Mouse (Mus musculus) gastrocnemius, postnatal 25 days (tissue): ENCODE measurements around the gene Shroom3. TPM values are rescaled to one million over a fixed set of nuclear protein-coding genes. Genes with fewer than 3 reads are reported as not detected.

Source experiments
- microRNA-seq, 2 experiments: library from miRNA; unstranded; fragments of <30 nt; microRNA quantifications; one replicate each; pipeline ENCODE4 v1.2.0; 2021; ENCODE audit warnings: borderline replicate concordance in 2 of 2
- total RNA-seq, 2 experiments: library from RNA; stranded (reverse); gene quantifications; 1 replicate in 1 of 2; 2 replicates in 1 of 2; pipeline ENCODE4 v1.2.3; 2021

Gene Shroom3
- total RNA-seq, 2 experiments from 2014 or later: 0.23 to 0.40 TPM

Small RNA genes lying within 50 kb of the gene (microRNA-seq; reads per million reads assigned to microRNA genes)
- 0 reads per million in 2 experiments for gene Mir1961

Other genes starting within 250 kb of the Shroom3 start
- gene Nup54, start 248.2 kb upstream of the Shroom3 start, total RNA-seq: 1 to 10 TPM; 9.1 to 9.7 TPM
- gene Scarb2, start 176.6 kb upstream of the Shroom3 start, total RNA-seq: 10 to 100 TPM; 61.8 to 69.2 TPM
- gene Fam47e, start 128.4 kb upstream of the Shroom3 start, total RNA-seq: not detected
- 10 to 100 TPM; 34.3 to 44.3 TPM for gene Stbd1, start 80.4 kb upstream of the Shroom3 start, total RNA-seq
- gene Ccdc158, start 8.2 kb upstream of the Shroom3 start, total RNA-seq: under 1 TPM; 0.23 to 0.24 TPM